Comparison of ENCODE assay signal across 16 mouse cellular contexts in genomic region chr1:137372236-137372635, GRCm38 (mm10).
"Had no signal": no experiment of that assay in that cellular context is flagged by ENCODE, and none has a peak within 500 bp of the region (broad histone marks: within the 10 kb centered on the region; RNA-seq: fewer than 3 reads in every experiment).

No protein-coding gene starts in this region.

- H3K27me3 ChIP-seq: lung, embryonic 15.5 days; megakaryocyte, embryonic 14.5 days; midbrain, embryonic 13.5 days; midbrain, embryonic 15.5 days; neural tube, embryonic 12.5 days; stomach, embryonic 15.5 days had no signal

- H3K4me1 ChIP-seq: megakaryocyte, embryonic 14.5 days; stomach, embryonic 15.5 days had no signal

- H3K36me3 ChIP-seq: lung, embryonic 15.5 days; midbrain, embryonic 13.5 days; midbrain, embryonic 15.5 days; neural tube, embryonic 12.5 days; stomach, embryonic 15.5 days had no signal

- H3K4me3 ChIP-seq: lung, embryonic 15.5 days; megakaryocyte, embryonic 14.5 days; midbrain, embryonic 13.5 days; midbrain, embryonic 15.5 days; neural tube, embryonic 12.5 days; stomach, embryonic 15.5 days had no signal

- DNase-seq: lung, postnatal 14 days; lung, postnatal 36 days; right cerebral cortex, postnatal 14 days; thymus, adult 2 months; thymus, postnatal 25 days; thymus, postnatal 4 days had no signal

- H3K27ac ChIP-seq: lung, embryonic 15.5 days; macrophage; midbrain, embryonic 13.5 days; midbrain, embryonic 15.5 days; neural tube, embryonic 12.5 days; stomach, embryonic 15.5 days; stomach, postnatal 0 days had no signal

- ATAC-seq: lung, postnatal 0 days; midbrain, embryonic 13.5 days; midbrain, embryonic 15.5 days had no signal

- H3K9me3 ChIP-seq: lung, embryonic 15.5 days; midbrain, embryonic 13.5 days; midbrain, embryonic 15.5 days; neural tube, embryonic 12.5 days; stomach, embryonic 15.5 days had no signal

- H3K9ac ChIP-seq: lung, embryonic 15.5 days; midbrain, embryonic 13.5 days; midbrain, embryonic 15.5 days; neural tube, embryonic 12.5 days; stomach, embryonic 15.5 days had no signal

- H3K4me2 ChIP-seq: lung, embryonic 15.5 days; midbrain, embryonic 11.5 days; midbrain, embryonic 13.5 days; midbrain, embryonic 15.5 days; neural tube, embryonic 12.5 days; stomach, embryonic 15.5 days had no signal
